Mouse (Mus musculus): Measurements from ENCODE around the gene Asb3. TPM values are rescaled to one million over a fixed set of nuclear protein-coding genes. Genes with fewer than 3 reads are reported as not detected.
"Not testable (repeated sequence)": the region's sequence is repeated elsewhere in the genome, so short reads cannot be mapped to it uniquely, and the experiment has no call there.

Gene Asb3
- polyA plus RNA-seq, 1 experiment, result 13.8 TPM

- DNase-seq (ENCODE audit: low spot score), result no peak
These were observed 114.8 kb downstream of the Asb3 start for GRCm38 (mm10) chr11:31000028-31000427.

GRCm38 (mm10) chr11:31001169-31001908 is 116.1 kb downstream of the Asb3 start:
- no peak for DNase-seq (ENCODE audit: low spot score)

GRCm38 (mm10) chr11:31009668-31010067 is 124.5 kb downstream of the Asb3 start:
- DNase-seq (ENCODE audit: low spot score), result not testable (repeated sequence)

- not testable (repeated sequence) for DNase-seq (ENCODE audit: low spot score)
These were observed 132.2 kb downstream of the Asb3 start for GRCm38 (mm10) chr11:31017466-31017865.

- no peak for DNase-seq (ENCODE audit: low spot score)
These were observed 149.7 kb downstream of the Asb3 start for GRCm38 (mm10) chr11:31034958-31035357.

GRCm38 (mm10) chr11:31089973-31090372 is 204.8 kb downstream of the Asb3 start:
- DNase-seq (ENCODE audit: low spot score), result no peak

- no peak for DNase-seq (ENCODE audit: low spot score)
These were observed 205.3 kb downstream of the Asb3 start for GRCm38 (mm10) chr11:31090478-31090978.

- not testable (repeated sequence) for DNase-seq (ENCODE audit: low spot score)
These were observed 214.3 kb downstream of the Asb3 start for GRCm38 (mm10) chr11:31099519-31099918.

GRCm38 (mm10) chr11:31102188-31102587 is 217.0 kb downstream of the Asb3 start:
- no peak for DNase-seq (ENCODE audit: low spot score)

GRCm38 (mm10) chr11:31105364-31105763 is 220.1 kb downstream of the Asb3 start:
- DNase-seq (ENCODE audit: low spot score), result no peak

GRCm38 (mm10) chr11:31126964-31127363 is 241.7 kb downstream of the Asb3 start:
- DNase-seq (ENCODE audit: low spot score), result not testable (repeated sequence)

- DNase-seq (ENCODE audit: low spot score), result not testable (repeated sequence)
These were observed 248.5 kb downstream of the Asb3 start for GRCm38 (mm10) chr11:31133726-31134125.

- DNase-seq (ENCODE audit: low spot score), result not testable (repeated sequence)
These were observed 249.6 kb downstream of the Asb3 start for GRCm38 (mm10) chr11:31134824-31135223.

- not testable (repeated sequence) for DNase-seq (ENCODE audit: low spot score)
These were observed 253.2 kb downstream of the Asb3 start for GRCm38 (mm10) chr11:31138394-31138793.

Other genes starting within 250 kb of the Asb3 start
- 34.8 and 35.4 TPM in 2 replicates for gene Acyp2, start 235.8 kb upstream of the Asb3 start, polyA plus RNA-seq (2012; rRNA removed)
- 31.4 and 36.4 TPM in 2 replicates for gene Psme4, start 113.7 kb upstream of the Asb3 start, polyA plus RNA-seq (2012; rRNA removed)
- gene Gpr75, start 58 bp upstream of the Asb3 start, polyA plus RNA-seq (2012; rRNA removed), result 0.25 and 0.40 TPM in 2 replicates
- gene Erlec1, start 68.9 kb downstream of the Asb3 start, polyA plus RNA-seq (2012; rRNA removed), result 32.4 and 34.9 TPM in 2 replicates
- gene Chac2, start 100.9 kb downstream of the Asb3 start, polyA plus RNA-seq (2012; rRNA removed), result 5.5 and 7.5 TPM in 2 replicates

All from urinary bladder, adult 2 months (tissue).